Mouse (Mus musculus) limb, embryonic 10.5 days (tissue): ENCODE results near the gene Col20a1. TPM values are rescaled to one million over a fixed set of nuclear protein-coding genes. Genes with fewer than 3 reads are reported as not detected.

Experiments
- DNase-seq: peaks from one replicate; pipeline ENCODE4 v3.0.0-alpha.2; 2017; ENCODE audit warnings: low spot score
- H3K27ac ChIP-seq: fragments of 300-500 bp; sonication (generic); 2 replicates; pipeline ENCODE4 v1.5.1; 2016; ENCODE audit warnings: mild to moderate bottlenecking
- H3K27me3 ChIP-seq: fragments of 300-500 bp; sonication (generic); 2 replicates; pipeline ENCODE4 v1.6.1; 2016; ENCODE audit warnings: low read depth, mild to moderate bottlenecking; ENCODE audit not compliant: poor library complexity, severe bottlenecking
- H3K36me3 ChIP-seq: fragments of 300-500 bp; sonication (generic); 2 replicates; pipeline ENCODE4 v1.6.1; 2016; ENCODE audit warnings: mild to moderate bottlenecking, moderate library complexity
- H3K4me1 ChIP-seq: fragments of 300-500 bp; sonication (generic); 2 replicates; pipeline ENCODE4 v1.6.1; 2016
- H3K4me3 ChIP-seq: fragments of 300-500 bp; sonication (generic); 2 replicates; pipeline ENCODE4 v1.5.1; 2016; ENCODE audit warnings: mild to moderate bottlenecking, moderate library complexity
- H3K9me3 ChIP-seq: fragments of 300-500 bp; sonication (generic); replicated peaks from 2 replicates; pipeline ENCODE4 v1.6.1; 2016; ENCODE audit warnings: mild to moderate bottlenecking
- WGBS: fragments of 180-500 bp; shearing (Covaris S2); methylation state at CpG from one replicate; pipeline ENCODE4 v1.1.7; 2016; 5-methylcytosine and 5-hydroxymethylcytosine counted together
- polyA plus RNA-seq: library from polyadenylated mRNA; unstranded; fragments of >200 nt; fragmentation: Nextera tagmentation; extraction: Ambion mirVana; gene quantifications from 2 replicates; pipeline ENCODE4 v1.2.1, GENCODE M21; 2016

Gene Col20a1
- polyA plus RNA-seq: 0.09 and 0.13 TPM in 2 replicates

GRCm38 (mm10) chr2:180986449-180986848 is at the start of gene Col20a1:
Gene Col20a1, plus strand, starts transcription at chr2:180986535.
- H3K4me3 ChIP-seq: no peak within 1 kb of the TSS
- peaks cover 4% of the 10 kb centered on the region; the same call in 1 of the 2 replicates for H3K4me1 ChIP-seq
- H3K27me3 ChIP-seq: no peaks in the 10 kb centered on the region
- H3K9me3 ChIP-seq: no peaks in the 10 kb centered on the region
- peaks cover 21% of the 10 kb centered on the region for H3K36me3 ChIP-seq
- no peak for DNase-seq
- 62% methylated on average over 2 of the region's 2 CpGs for WGBS
- H3K27ac ChIP-seq: no peak within 1 kb of the TSS

- Histone ChIP-seq H3K9me3 (no peaks in the 10 kb centered on the region), H3K4me1 (no peaks in the 10 kb centered on the region), H3K4me3 (no peak overlapping the region), H3K36me3 (no peaks in the 10 kb centered on the region), H3K27ac (no peak overlapping the region), H3K27me3 (no peaks in the 10 kb centered on the region)
- DNase-seq: no peak
Measured at GRCm38 (mm10) chr2:180940187-180940586, 46.1 kb upstream of the Col20a1 start.

- DNase-seq: no peak
- Histone ChIP-seq H3K4me1 (no peaks in the 10 kb centered on the region), H3K27me3 (no peaks in the 10 kb centered on the region), H3K36me3 (no peaks in the 10 kb centered on the region), H3K9me3 (no peaks in the 10 kb centered on the region), H3K27ac (no peak overlapping the region), H3K4me3 (no peak overlapping the region)
Measured at GRCm38 (mm10) chr2:180941869-180942268, 44.5 kb upstream of the Col20a1 start.

- Histone ChIP-seq H3K4me3 (no peak overlapping the region), H3K4me1 (peaks cover 22% of the 10 kb centered on the region), H3K9me3 (no peaks in the 10 kb centered on the region), H3K27me3 (peaks cover 45% of the 10 kb centered on the region), H3K36me3 (no peaks in the 10 kb centered on the region), H3K27ac (no peak overlapping the region)
- no peak for DNase-seq
- WGBS: 27% methylated on average over 1 of the region's 1 CpGs
Measured at GRCm38 (mm10) chr2:180949947-180950346, 36.4 kb upstream of the Col20a1 start.

DNA sequence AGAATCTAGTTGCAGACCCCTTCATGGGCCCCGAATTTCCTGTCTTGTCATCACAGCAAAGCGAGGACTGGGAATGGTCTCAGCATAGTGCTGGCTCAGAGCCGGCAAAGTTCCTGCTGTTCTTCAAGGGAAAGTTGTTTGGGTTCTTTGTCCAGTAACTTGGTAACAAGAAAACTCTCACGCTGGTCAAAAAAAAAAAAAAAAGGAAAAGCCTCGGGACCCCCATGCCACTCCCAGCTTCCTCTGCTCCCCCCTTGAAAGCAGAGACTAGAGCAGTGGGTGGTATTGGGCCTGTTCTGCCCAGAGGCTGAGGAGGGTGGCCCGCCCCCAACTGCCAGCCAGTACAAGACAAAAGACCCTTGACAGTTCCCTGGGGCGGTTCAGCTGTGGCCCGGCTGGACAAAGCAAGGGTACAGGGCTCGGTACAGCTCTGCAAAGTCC is 33.6 kb upstream of the Col20a1 start:
- no peak overlapping the region for H3K27ac ChIP-seq
- peak; percentile 47 for DNase-seq
- H3K4me3 ChIP-seq: 0 out of 2 replicates have a peak overlapping the region, but pooled peaks have one; percentile 5
- WGBS: 14% methylated on average over 9 of the region's 9 CpGs
- H3K9me3 ChIP-seq: no peaks in the 10 kb centered on the region
- peaks cover 24% of the 10 kb centered on the region for H3K4me1 ChIP-seq
- peaks cover 63% of the 10 kb centered on the region for H3K27me3 ChIP-seq
- H3K36me3 ChIP-seq: no peaks in the 10 kb centered on the region

GRCm38 (mm10) chr2:180953638-180954037 is 32.7 kb upstream of the Col20a1 start:
- WGBS: 29% methylated on average over 2 of the region's 2 CpGs
- no peak for DNase-seq
- Histone ChIP-seq H3K9me3 (no peaks in the 10 kb centered on the region), H3K4me3 (peak overlapping the region; percentile 70), H3K27me3 (peaks cover 63% of the 10 kb centered on the region), H3K27ac (peak overlapping the region; percentile 71; the same call in 1 of the 2 replicates), H3K36me3 (no peaks in the 10 kb centered on the region), H3K4me1 (peaks cover 24% of the 10 kb centered on the region)

- Histone ChIP-seq H3K9me3 (no peaks in the 10 kb centered on the region), H3K4me3 (peak within 1 kb of the TSS; percentile 70), H3K27ac (peak within 1 kb of the TSS; percentile 71), H3K27me3 (peaks cover 63% of the 10 kb centered on the region), H3K4me1 (peaks cover 24% of the 10 kb centered on the region), H3K36me3 (no peaks in the 10 kb centered on the region)
- WGBS: under 1% methylated on average over 52 of the region's 52 CpGs
- DNase-seq: peak; percentile 72
Measured at GRCm38 (mm10) chr2:180954061-180955047, 32.0 kb upstream of the Col20a1 start, which contains the start of gene Nkain4. Gene Nkain4, minus strand, starts transcription at chr2:180954699.

GRCm38 (mm10) chr2:180959605-180960004 is 26.7 kb upstream of the Col20a1 start:
- Histone ChIP-seq H3K27me3 (peaks cover 21% of the 10 kb centered on the region), H3K4me1 (peaks cover 5% of the 10 kb centered on the region), H3K27ac (no peak overlapping the region), H3K4me3 (no peak overlapping the region), H3K36me3 (no peaks in the 10 kb centered on the region), H3K9me3 (no peaks in the 10 kb centered on the region)
- DNase-seq: no peak
- 81% methylated on average over 7 of the region's 7 CpGs for WGBS

GRCm38 (mm10) chr2:180960187-180960586 is 26.1 kb upstream of the Col20a1 start:
- Histone ChIP-seq H3K27me3 (peaks cover 16% of the 10 kb centered on the region), H3K27ac (no peak overlapping the region), H3K9me3 (no peaks in the 10 kb centered on the region), H3K4me1 (no peaks in the 10 kb centered on the region), H3K4me3 (no peak overlapping the region), H3K36me3 (no peaks in the 10 kb centered on the region)
- WGBS: 68% methylated on average over 3 of the region's 3 CpGs
- DNase-seq: no peak

DNA sequence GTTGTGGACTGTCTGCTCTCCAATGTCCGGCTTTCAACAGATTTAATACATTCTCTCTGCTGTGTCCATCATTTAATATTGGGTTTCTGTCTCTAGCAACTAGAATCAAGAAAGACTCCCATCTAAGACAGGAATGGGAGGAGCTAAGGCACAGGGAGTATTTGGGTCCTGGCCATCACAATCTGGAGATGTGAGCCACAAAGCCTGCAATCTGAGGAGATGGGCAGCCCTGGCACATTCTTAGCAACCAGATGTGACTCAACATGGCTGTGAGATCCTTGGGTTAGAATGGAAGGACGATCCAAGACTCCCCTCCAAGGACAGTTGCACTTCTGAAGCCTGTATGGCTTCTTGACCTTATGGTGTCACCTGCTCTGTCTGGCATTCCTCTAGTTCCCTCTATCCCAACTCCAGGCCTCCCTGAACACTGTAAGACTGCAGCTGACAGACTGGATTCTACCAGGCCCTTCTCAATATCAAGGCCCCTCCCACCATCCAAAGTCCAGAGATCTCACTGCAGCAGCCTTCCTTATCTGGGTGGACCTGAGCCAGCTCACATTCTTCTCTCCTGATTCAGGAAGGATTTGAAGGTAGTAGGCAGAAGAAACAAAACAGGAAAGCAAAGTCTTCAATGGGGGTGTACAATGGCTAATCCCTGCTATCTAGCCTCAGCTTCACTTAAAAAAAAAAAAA is 23.6 kb upstream of the Col20a1 start:
- WGBS: 83% methylated on average over 2 of the region's 2 CpGs
- DNase-seq: no peak

DNA sequence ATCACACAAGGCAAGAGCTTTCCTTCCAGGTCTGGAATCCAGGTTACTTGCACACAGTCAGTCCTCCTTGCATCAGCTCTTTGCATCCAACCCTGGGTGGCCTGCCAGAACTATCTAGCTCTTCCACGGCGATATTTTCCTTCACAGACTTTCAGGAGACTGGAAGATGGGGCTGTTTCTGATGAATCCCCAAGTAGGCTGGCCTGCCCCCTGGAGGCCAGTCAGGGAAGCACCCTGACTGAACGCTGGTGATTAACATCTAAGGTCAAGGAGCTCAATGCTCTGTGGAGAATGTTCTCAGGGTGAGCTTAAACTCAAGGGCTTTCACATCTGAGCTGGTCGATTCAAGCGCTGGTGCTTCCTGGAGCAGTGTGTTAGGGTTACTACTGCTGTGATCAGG is 22.4 kb upstream of the Col20a1 start:
- Histone ChIP-seq H3K27ac (no peak overlapping the region), H3K36me3 (peaks cover 5% of the 10 kb centered on the region), H3K4me3 (no peak overlapping the region), H3K4me1 (peaks cover 16% of the 10 kb centered on the region), H3K9me3 (no peaks in the 10 kb centered on the region), H3K27me3 (no peaks in the 10 kb centered on the region)
- peak; percentile 77 for DNase-seq
- WGBS: 10% methylated on average over 5 of the region's 5 CpGs

More for the DNA sequence above, 23.6 kb upstream of the Col20a1 start:
- no peaks in the 10 kb centered on the region for H3K27me3 ChIP-seq
- H3K9me3 ChIP-seq: no peaks in the 10 kb centered on the region
- H3K36me3 ChIP-seq: no peaks in the 10 kb centered on the region
- H3K4me1 ChIP-seq: peaks cover 9% of the 10 kb centered on the region
- no peak overlapping the region for H3K4me3 ChIP-seq
- no peak overlapping the region for H3K27ac ChIP-seq

DNA sequence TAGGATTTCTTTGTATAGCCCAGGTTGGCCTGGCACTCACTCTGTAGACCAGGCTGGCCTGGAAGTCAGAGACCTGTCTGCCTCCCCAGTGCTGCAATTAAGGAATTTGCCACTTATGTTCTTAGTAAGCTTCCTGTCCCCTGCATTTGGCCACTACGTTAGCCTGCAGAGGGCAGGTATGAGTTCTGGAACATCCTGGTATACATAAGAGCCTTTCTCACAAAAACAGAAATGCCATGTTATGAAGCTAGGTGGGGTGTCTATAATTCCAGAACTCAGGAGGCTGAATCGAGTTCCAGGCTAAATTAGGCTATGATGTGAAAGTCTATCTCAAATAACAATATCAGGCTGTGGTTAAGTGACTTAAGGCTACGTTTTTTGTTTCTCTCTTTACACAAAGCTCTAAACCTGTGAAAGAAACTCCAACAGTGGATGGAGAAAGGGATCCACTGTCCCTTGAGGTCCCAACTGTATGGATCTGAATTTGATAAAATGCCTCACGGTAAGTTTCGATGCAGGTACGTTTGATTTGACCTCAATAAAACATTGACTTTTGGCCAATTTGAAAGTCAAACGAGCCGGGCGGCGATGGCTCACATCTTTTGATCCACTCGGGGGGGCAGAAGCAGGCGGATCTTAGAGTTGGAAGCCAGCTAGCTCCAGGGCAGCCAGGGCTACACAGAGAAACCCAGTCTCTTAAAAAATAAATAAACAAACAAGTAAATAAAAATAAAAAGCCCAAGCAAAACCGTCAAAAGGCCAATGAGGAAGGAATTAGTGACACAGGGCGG is 20.0 kb upstream of the Col20a1 start:
- peaks cover 18% of the 10 kb centered on the region for H3K4me1 ChIP-seq
- WGBS: 18% methylated on average over 14 of the region's 14 CpGs
- H3K27me3 ChIP-seq: no peaks in the 10 kb centered on the region
- H3K27ac ChIP-seq: peak overlapping the region; percentile 89
- no peaks in the 10 kb centered on the region for H3K9me3 ChIP-seq
- peak overlapping the region; percentile 80 for H3K4me3 ChIP-seq
- peaks cover 26% of the 10 kb centered on the region for H3K36me3 ChIP-seq
- no peak for DNase-seq
